Mouse (Mus musculus) heart, embryonic 10.5 days (tissue): ENCODE results near the gene Scrn1. TPM values are rescaled to one million over a fixed set of nuclear protein-coding genes. Genes with fewer than 3 reads are reported as not detected.

Experiments used
- DNase-seq: peaks from one replicate; pipeline ENCODE4 v3.0.0-alpha.2; 2017; ENCODE audit warnings: low spot score
- H3K27ac ChIP-seq: fragments of 300-500 bp; sonication (generic); 2 replicates; pipeline ENCODE4 v1.5.1; 2016; ENCODE audit warnings: mild to moderate bottlenecking
- H3K27me3 ChIP-seq: fragments of 300-500 bp; sonication (generic); 2 replicates; pipeline ENCODE4 v1.6.1; 2016; ENCODE audit warnings: mild to moderate bottlenecking; ENCODE audit not compliant: poor library complexity, insufficient read depth, severe bottlenecking
- H3K36me3 ChIP-seq: fragments of 300-500 bp; sonication (generic); 2 replicates; pipeline ENCODE4 v1.6.1; 2016; ENCODE audit warnings: mild to moderate bottlenecking, moderate library complexity
- H3K4me1 ChIP-seq: fragments of 300-500 bp; sonication (generic); 2 replicates; pipeline ENCODE4 v1.6.1; 2016; ENCODE audit warnings: mild to moderate bottlenecking
- H3K4me3 ChIP-seq: fragments of 300-500 bp; sonication (generic); 2 replicates; pipeline ENCODE4 v1.5.1; 2016; ENCODE audit warnings: mild to moderate bottlenecking, moderate library complexity
- H3K9me3 ChIP-seq: fragments of 300-500 bp; sonication (generic); 2 replicates; pipeline ENCODE4 v1.6.1; 2016; ENCODE audit warnings: mild to moderate bottlenecking, moderate library complexity
- WGBS: fragments of 180-500 bp; shearing (Covaris S2); methylation state at CpG from one replicate; pipeline ENCODE4 v1.1.7; 2016; 5-methylcytosine and 5-hydroxymethylcytosine counted together
- polyA plus RNA-seq: library from polyadenylated mRNA; unstranded; fragments of >200 nt; fragmentation: Nextera tagmentation; extraction: Ambion mirVana; gene quantifications from 2 replicates; pipeline ENCODE4 v1.2.1, GENCODE M21; 2016

Gene Scrn1
- polyA plus RNA-seq: 10.5 and 12.1 TPM in 2 replicates

DNA sequence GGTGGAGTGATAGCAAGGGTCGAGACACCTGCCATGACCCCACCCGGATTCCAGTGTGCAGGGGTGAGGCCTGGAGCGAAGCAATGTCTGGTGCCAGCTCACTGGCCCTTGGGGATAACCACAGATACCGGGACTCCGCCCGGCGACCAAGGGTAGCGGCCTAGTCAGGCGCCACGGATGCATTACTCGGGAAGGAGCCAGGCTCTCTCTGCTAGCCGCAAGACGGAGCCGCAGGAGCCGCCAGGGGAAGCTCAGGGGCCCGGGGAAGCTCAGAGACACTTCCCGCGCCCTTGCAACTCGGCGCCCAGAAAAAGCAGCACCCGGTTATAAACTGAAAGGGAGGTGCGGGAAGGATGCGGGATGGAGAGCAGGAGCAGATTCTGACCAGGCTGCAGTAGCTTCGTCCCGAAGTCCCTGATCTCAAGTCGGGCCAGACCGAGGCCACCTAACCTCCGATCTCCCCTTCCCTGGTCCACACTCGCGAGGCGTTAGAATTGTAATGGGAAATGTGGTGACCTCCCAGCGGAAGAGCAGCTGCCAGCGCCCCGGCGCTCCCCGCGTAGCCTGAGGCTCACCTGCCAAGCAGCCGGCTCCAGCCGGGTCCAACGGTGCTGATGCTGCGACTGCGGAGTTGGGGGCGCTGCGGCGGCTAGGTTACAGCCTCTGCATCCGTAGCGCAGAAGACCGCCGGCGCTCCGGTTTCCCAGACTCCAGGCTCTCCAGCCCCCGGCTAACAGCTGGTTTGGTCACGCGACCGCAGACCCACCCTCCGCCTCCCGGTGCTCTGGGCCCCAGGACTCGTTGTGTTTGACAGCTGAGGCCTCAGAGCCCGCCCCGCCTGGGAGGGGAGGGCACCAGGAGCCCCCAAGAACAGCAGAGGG is at the start of gene Scrn1:
Scrn1 (minus strand) TSS at position 825 of the 881 bp plus-strand sequence.
- H3K27me3 ChIP-seq: peaks cover 37% of the 10 kb centered on the region
- peak within 1 kb of the TSS; percentile 63 for H3K27ac ChIP-seq
- peaks cover 14% of the 10 kb centered on the region for H3K4me1 ChIP-seq
- peak; percentile 82 for DNase-seq
- H3K36me3 ChIP-seq: no peaks in the 10 kb centered on the region
- under 1% methylated on average over 60 of the region's 60 CpGs for WGBS
- peak within 1 kb of the TSS; percentile 73 for H3K4me3 ChIP-seq
- no peaks in the 10 kb centered on the region for H3K9me3 ChIP-seq

DNA sequence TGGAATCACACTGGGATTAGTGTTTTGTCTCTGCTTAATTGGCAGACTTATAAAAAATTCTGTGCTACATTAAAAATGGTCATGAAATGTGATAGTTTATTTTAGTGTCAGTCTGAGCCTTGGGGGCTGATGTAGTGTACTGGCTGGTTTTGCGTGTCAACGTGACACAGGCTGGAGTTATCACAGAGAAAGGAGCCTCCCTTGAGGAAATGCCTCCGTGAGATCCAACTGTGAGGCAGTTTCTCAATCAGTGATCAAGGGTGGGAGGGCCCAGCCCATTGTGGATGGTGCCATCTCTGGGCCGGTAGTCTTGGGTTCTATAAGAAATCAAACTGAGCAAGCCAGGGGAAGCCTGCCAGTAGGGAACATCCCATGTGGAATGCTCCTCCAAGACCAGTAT is 40.0 kb upstream of the Scrn1 start:
- Histone ChIP-seq H3K9me3 (no peaks in the 10 kb centered on the region), H3K36me3 (peaks cover 11% of the 10 kb centered on the region; the same call in 1 of the 2 replicates), H3K4me3 (no peak overlapping the region), H3K27me3 (no peaks in the 10 kb centered on the region), H3K27ac (no peak overlapping the region), H3K4me1 (no peaks in the 10 kb centered on the region)
- WGBS: 46% methylated on average over 4 of the region's 4 CpGs
- no peak for DNase-seq

DNA sequence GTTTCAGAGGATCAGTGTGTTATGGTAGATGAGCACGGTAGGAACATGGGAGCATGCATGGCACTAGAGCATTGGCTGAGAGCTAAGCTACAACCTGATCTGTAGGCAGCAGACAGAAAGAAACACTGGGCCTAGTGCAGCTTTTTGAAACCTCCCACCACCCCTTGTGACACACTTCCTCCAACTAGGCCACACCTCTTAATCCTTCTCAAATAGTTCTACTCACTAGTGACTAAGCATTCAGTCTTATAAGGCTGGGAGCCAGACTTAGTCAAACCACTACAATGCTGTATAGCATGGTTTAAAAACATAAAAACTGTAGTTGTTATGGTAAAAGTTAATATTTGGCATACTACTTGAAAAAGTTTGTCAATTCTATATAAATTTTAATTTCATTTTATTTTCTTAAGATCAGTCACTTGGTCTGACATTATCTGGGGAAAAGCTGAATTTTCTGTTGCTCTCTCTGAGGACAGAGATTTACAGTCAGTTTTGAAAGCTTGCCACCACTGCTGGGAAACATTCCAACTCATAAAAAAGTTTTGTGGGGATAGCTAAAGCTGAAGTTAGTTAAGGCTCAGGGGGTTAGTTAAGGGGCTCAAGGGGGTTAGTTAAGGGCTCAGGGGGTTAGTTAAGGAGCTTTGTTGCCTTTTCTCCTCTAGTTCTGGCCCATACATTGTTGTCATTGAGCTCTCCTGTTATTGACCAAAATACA is 37.9 kb upstream of the Scrn1 start:
- no peaks in the 10 kb centered on the region for H3K27me3 ChIP-seq
- DNase-seq: no peak
- peaks cover 7% of the 10 kb centered on the region; the same call in 1 of the 2 replicates for H3K36me3 ChIP-seq
- H3K27ac ChIP-seq: no peak overlapping the region
- H3K4me3 ChIP-seq: no peak overlapping the region
- H3K4me1 ChIP-seq: no peaks in the 10 kb centered on the region
- H3K9me3 ChIP-seq: no peaks in the 10 kb centered on the region
- 95% methylated on average over 1 of the region's 1 CpGs for WGBS

DNA sequence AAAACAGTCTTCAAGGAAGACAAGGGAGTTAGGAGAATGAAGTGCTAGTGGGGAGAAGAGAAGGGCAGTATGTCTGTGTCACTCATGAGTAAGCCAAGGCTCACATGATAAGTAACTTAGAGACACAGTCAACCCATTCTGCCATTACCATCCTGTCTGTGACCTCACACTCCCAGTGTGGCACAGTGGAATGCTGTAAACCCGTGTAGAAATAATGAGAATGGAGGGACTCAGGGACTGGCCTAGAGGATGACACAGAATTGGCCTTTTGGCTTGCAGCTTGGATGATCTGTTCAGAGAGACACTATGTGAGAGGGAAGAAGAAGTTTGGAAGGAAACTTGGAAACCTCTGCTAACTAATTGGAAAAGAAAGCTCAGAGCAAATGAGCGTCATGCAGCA is 36.6 kb upstream of the Scrn1 start:
- 81% methylated on average over 2 of the region's 2 CpGs for WGBS
- Histone ChIP-seq H3K27me3 (no peaks in the 10 kb centered on the region), H3K27ac (no peak overlapping the region), H3K36me3 (peaks cover 3% of the 10 kb centered on the region; the same call in 1 of the 2 replicates), H3K4me3 (no peak overlapping the region), H3K9me3 (no peaks in the 10 kb centered on the region), H3K4me1 (no peaks in the 10 kb centered on the region; the same call in 1 of the 2 replicates)
- DNase-seq: no peak

DNA sequence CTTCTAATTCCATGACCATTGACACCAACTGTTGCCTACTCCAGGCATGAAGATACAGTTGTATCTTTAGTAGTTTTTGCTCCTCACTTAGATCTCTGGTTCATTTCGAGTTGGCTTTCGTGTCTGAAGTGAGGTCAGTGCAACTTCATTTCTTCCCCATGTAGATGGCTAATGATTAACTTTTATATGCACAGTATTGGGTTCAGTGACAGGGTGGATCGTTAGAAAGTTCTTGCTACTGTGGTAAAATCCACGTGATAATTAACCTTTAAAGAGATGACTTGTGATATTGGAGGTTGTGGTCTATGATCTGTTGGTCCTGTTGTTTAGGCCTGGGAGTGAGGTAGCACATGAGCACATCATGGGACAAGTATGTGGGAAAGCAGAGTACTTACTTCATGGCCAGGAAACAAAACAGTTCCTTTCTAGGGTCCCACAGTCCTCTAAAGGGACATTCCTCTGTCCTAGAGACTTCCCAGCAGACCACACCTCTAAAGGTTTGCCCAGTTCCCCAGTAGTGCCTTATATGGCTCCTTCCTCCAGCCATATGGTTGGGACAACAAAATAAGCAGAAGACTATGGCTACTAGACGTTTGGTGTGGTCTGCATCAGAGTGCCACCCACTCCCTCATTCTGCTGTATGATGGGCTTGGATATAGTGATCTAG is 34.5 kb upstream of the Scrn1 start:
- no peak for DNase-seq

DNA sequence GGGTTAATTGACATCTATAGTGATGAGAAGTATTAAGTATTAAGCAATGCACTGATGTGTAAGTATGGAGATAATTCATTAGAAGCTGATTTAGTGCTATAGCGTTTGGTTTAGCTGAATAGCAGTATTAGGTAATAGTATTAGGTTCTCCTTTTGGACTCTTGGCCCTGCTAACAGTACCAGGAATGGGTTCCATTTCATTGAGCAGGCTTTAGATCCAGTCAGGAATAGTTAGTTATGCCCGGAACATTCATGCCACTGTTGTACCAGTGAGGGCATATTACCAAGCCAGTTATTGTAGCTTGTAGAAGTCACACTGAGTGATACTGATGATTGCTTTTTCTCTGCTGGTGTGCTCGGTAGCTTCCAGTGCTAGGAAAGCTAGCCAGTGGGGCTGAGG is 31.4 kb upstream of the Scrn1 start:
- no peak for DNase-seq

More for the DNA sequence above, 34.5 kb upstream of the Scrn1 start:
- 80% methylated on average over 5 of the region's 5 CpGs for WGBS
- Histone ChIP-seq H3K36me3 (peaks cover 3% of the 10 kb centered on the region; the same call in 1 of the 2 replicates), H3K9me3 (no peaks in the 10 kb centered on the region), H3K4me3 (no peak overlapping the region), H3K27ac (no peak overlapping the region), H3K4me1 (peaks cover 9% of the 10 kb centered on the region; the same call in 1 of the 2 replicates), H3K27me3 (no peaks in the 10 kb centered on the region)

DNA sequence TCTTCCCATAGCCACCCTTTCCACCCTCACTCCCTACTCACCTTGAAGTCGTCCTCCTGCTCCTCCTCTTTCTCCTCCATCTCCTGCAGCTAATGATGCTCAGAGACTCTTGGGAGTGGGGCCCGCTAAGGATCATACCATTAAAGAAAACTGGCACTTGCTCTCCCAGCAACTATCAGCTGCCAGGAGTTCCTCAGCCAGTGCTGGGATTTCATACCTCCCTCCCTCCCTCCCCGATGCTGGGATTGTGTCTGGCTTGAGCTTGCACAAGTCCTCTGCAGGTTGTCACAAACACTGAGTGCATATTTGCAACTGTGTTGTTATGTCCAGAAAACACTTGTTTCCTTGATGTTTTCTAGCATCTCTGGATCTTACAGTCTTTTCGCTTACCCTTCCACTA is 30.9 kb upstream of the Scrn1 start, which contains the start of gene Fkbp14:
Fkbp14 (minus strand) TSS at position 101 of the 400 bp plus-strand sequence.
- 66% methylated on average over 4 of the region's 4 CpGs for WGBS
- no peaks in the 10 kb centered on the region for H3K36me3 ChIP-seq
- H3K27ac ChIP-seq: no peak within 1 kb of the TSS
- H3K27me3 ChIP-seq: no peaks in the 10 kb centered on the region
- H3K9me3 ChIP-seq: no peaks in the 10 kb centered on the region
- H3K4me1 ChIP-seq: peaks cover 24% of the 10 kb centered on the region; the same call in 1 of the 2 replicates
- DNase-seq: no peak
- peak within 1 kb of the TSS; percentile 93 for H3K4me3 ChIP-seq

More for the DNA sequence above, 31.4 kb upstream of the Scrn1 start:
- H3K9me3 ChIP-seq: no peaks in the 10 kb centered on the region
- 89% methylated on average over 3 of the region's 3 CpGs for WGBS
- H3K4me3 ChIP-seq: no peak overlapping the region
- H3K27ac ChIP-seq: no peak overlapping the region
- H3K4me1 ChIP-seq: peaks cover 24% of the 10 kb centered on the region; the same call in 1 of the 2 replicates
- no peaks in the 10 kb centered on the region for H3K27me3 ChIP-seq
- H3K36me3 ChIP-seq: no peaks in the 10 kb centered on the region

DNA sequence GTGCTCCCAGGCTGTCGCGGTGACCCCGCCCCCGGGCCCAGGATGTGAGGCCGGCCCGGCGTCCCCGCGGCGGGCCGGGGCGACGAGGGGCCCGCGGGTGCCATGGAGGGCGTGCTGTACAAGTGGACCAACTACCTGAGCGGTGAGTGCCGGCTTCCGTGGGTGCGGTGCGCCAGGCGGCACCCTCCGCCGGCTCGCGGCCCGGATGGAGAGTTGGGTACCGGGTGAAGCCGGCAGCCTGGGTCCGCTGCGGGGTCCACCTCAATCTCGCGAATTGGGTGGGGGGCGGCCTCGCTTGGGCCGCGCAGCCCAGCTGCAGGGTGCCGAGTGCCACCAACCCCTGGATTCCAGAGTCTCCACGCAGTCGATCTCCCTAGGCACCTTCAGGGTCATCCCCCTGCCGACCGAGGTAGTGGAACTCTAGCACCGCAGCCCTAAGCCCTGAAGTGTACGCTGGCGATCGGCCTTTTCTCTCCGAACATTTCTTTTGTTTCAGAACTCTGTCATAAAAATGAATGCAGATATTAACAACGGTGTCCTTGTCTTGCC is 29.1 kb upstream of the Scrn1 start:
- no peaks in the 10 kb centered on the region for H3K9me3 ChIP-seq
- H3K4me1 ChIP-seq: peaks cover 34% of the 10 kb centered on the region; the same call in 1 of the 2 replicates
- WGBS: under 1% methylated on average over 48 of the region's 48 CpGs
- peak overlapping the region; percentile 93 for H3K27ac ChIP-seq
- H3K36me3 ChIP-seq: no peaks in the 10 kb centered on the region
- no peaks in the 10 kb centered on the region for H3K27me3 ChIP-seq
- no peak for DNase-seq
- peak overlapping the region; percentile 93 for H3K4me3 ChIP-seq

DNA sequence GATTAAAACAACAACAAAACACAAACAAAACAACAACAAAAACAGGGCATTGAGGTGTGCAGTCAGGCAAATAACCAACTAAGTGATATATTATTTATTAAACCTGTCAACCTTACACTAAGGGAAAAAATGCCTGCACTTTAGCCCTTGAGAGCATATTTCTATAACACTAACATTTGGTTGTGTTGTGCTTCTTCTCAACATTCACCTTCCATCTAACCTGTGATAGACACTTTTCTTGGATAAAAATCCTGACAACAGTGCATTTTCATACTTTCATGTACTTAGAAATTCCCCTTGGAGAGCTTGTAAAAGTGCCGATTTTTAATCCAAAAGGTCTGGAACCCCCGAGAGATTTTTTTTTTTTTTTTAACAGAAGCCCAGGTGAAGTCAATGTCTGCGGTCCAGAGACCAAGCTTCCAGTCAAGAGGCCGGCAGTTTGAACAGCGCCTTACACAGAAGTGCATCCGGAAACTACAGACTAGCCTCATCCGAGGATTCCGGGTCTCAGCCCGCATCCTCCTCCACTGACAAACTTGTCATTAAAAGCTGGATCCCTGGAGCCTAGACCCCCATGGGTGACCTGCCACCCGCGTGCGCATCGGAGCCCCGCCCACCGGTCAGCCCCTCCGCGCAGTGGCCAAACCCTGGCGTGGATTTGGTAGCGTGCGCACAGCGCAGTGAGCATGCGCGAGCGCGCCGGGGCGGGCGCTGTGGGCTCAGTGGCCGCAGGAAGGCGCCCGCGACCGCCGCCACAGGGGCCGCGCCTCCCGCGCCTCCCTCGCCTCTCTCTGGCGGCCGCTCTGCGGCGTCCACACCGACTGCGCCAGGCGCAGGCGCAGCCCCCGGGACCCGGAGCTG is 28.4 kb upstream of the Scrn1 start, which contains the start of gene Plekha8:
Plekha8 (plus strand) TSS at position 643 of the 861 bp plus-strand sequence.
- peaks cover 34% of the 10 kb centered on the region; the same call in 1 of the 2 replicates for H3K4me1 ChIP-seq
- H3K36me3 ChIP-seq: no peaks in the 10 kb centered on the region
- under 1% methylated on average over 44 of the region's 49 CpGs for WGBS
- peak within 1 kb of the TSS; percentile 93 for H3K27ac ChIP-seq
- no peaks in the 10 kb centered on the region for H3K9me3 ChIP-seq
- H3K27me3 ChIP-seq: no peaks in the 10 kb centered on the region
- peak within 1 kb of the TSS; percentile 93 for H3K4me3 ChIP-seq
- peak; percentile 95 for DNase-seq

DNA sequence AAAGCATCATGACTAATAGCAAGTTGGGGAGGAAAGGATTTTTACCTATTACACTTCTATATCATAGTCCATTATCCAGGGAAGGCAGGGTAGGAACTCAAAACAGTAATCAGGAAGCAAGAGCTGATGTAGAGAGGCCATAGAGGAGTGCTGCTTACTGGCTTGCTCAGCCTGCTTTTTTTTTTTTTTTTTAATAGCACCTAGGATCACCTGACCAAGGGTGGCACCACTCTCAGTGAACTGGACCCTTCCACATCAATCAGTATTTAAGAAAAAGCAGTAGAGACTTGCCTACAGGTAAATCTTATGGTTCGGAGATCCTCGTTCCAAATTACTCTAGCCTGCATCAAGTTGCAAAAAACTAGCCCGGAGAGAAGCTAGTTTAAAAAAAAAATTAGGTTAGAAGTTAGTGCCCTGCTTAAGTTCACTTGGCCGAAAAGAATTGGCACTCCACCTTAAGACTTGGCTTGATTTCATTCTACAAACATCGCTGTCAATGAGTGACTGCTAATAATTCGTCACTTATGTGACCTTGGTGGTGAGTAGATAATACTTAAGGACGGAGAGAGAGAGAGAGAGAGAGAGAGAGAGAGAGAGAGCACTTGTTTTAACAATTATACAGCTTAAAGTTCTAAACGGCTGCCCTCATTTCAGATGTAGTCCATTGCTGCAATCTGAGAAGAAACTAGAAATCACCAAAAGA is 27.6 kb upstream of the Scrn1 start:
- Histone ChIP-seq H3K9me3 (no peaks in the 10 kb centered on the region), H3K27ac (peak overlapping the region; percentile 92; the same call in 1 of the 2 replicates), H3K4me3 (peak overlapping the region; percentile 72), H3K36me3 (0 out of 2 replicates have a peak, but pooled peaks cover 3% of the 10 kb centered on the region), H3K27me3 (no peaks in the 10 kb centered on the region), H3K4me1 (peaks cover 38% of the 10 kb centered on the region; the same call in 1 of the 2 replicates)
- no peak for DNase-seq
- WGBS: 53% methylated on average over 8 of the region's 8 CpGs
